Mouse (Mus musculus): ENCODE data around the gene Rarb. TPM values are rescaled to one million over a fixed set of nuclear protein-coding genes. Genes with fewer than 3 reads are reported as not detected.

Gene Rarb
- polyA plus RNA-seq, 1 experiment from 2014 or later: 2.2 TPM

DNA sequence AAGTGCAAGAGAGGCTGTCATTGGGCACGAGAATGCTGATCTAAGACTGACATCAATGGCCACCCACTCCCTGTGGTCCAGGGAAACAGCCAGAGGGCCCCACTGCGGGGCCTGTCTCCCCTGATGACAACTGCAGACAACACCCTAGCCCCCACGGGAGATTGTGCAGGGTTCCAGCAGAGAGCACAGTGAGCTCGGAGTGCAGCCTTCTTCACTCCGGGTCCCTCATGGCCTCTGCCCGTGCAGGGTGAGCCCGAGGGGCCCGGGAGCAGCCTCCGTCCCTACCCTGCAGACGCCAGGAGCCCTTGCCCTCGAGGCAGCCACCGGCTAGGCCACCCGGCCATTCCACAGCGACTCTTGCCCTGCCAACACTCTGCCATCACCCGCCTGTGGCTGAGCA, 95.0 kb downstream of the Rarb start:
- H3K9ac ChIP-seq (replicated peaks): no peak overlapping the region
- 74% methylated on average over 15 of the region's 15 CpGs for WGBS (ENCODE audit: insufficient replicate concordance)
- DNase-seq (no peak), ATAC-seq (no peak)
- H3K36me3 ChIP-seq (replicated peaks; ENCODE audit: insufficient read depth, low read length): no peaks in the 10 kb centered on the region
- no peaks in the 10 kb centered on the region for H3K27me3 ChIP-seq (ENCODE audit: insufficient read depth, low read length)
- H3K4me1 ChIP-seq (ENCODE audit: insufficient read depth): no peaks in the 10 kb centered on the region
- no peak overlapping the region for H3K27ac ChIP-seq (ENCODE audit: low read depth)
- H3K9me3 ChIP-seq (ENCODE audit: low read length): no peaks in the 10 kb centered on the region
- H3K4me3 ChIP-seq (ENCODE audit: low read depth, low read length): no peak overlapping the region
- no peak overlapping the region for H3K4me2 ChIP-seq (ENCODE audit: low read depth, low read length)
- no peak for TF ChIP-seq EP300 (IDR thresholded peaks at IDR 0.05; ENCODE audit: low read depth)
- no peak for TF ChIP-seq CTCF (IDR thresholded peaks at IDR 0.05; ENCODE audit: low read depth)

- DNase-seq (no peak), ATAC-seq (no peak)
- no peaks in the 10 kb centered on the region for H3K27me3 ChIP-seq (ENCODE audit: insufficient read depth, low read length)
- TF ChIP-seq CTCF (IDR thresholded peaks at IDR 0.05; ENCODE audit: low read depth) (no peak), EP300 (IDR thresholded peaks at IDR 0.05; ENCODE audit: low read depth) (no peak)
- no peak overlapping the region for H3K9ac ChIP-seq (replicated peaks)
- 65% methylated on average over 3 of the region's 3 CpGs for WGBS (ENCODE audit: insufficient replicate concordance)
- no peak overlapping the region for H3K4me2 ChIP-seq (ENCODE audit: low read depth, low read length)
- no peaks in the 10 kb centered on the region for H3K4me1 ChIP-seq (ENCODE audit: insufficient read depth)
- H3K27ac ChIP-seq (ENCODE audit: low read depth): no peak overlapping the region
- H3K4me3 ChIP-seq (ENCODE audit: low read depth, low read length): no peak overlapping the region
- H3K9me3 ChIP-seq (ENCODE audit: low read length): no peaks in the 10 kb centered on the region
- no peaks in the 10 kb centered on the region for H3K36me3 ChIP-seq (replicated peaks; ENCODE audit: insufficient read depth, low read length)
Observed at GRCm38 (mm10) chr14:16717821-16718220, 101.1 kb downstream of the Rarb start.

DNA sequence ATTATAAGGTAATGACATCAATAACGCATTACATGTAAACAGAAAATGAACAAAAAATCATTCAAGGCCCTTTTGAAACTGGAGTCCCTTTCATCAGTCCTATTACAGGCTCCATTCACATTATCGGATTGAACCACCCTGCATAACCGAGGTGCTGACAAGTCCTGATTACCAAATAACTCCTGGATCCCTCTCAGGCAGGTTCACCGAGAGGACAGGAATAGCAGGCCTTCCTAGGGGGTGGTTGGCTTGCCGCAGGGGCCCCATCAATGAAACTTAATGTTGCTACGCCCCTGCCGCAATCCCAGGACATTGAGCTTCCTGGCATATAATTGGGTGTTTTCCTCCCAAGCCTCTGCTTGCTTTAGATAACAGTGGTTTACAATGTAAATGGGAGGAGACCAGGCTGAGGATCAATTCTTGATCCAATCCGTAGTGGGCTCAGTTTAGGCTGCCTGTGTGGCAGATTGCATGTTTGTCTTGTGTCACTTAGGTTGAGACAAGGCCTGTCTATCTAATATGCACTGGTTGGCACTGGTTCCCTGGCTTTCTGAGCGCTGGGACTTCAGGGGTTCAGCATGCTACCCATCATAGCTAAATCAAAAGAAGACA, 104.5 kb downstream of the Rarb start:
- no peak for ATAC-seq
- H3K27me3 ChIP-seq (ENCODE audit: insufficient read depth, low read length): no peaks in the 10 kb centered on the region
- TF ChIP-seq CTCF (IDR thresholded peaks at IDR 0.05; ENCODE audit: low read depth): no peak
- TF ChIP-seq EP300 (IDR thresholded peaks at IDR 0.05; ENCODE audit: low read depth): no peak
- H3K36me3 ChIP-seq (replicated peaks; ENCODE audit: insufficient read depth, low read length): no peaks in the 10 kb centered on the region
- no peak overlapping the region for H3K27ac ChIP-seq (ENCODE audit: low read depth)
- H3K4me2 ChIP-seq (ENCODE audit: low read depth, low read length): no peak overlapping the region
- H3K4me3 ChIP-seq (ENCODE audit: low read depth, low read length): no peak overlapping the region
- no peaks in the 10 kb centered on the region for H3K9me3 ChIP-seq (ENCODE audit: low read length)
- H3K4me1 ChIP-seq (ENCODE audit: insufficient read depth): no peaks in the 10 kb centered on the region
- DNase-seq: no peak
- 40% methylated on average over 9 of the region's 9 CpGs for WGBS (ENCODE audit: insufficient replicate concordance)
- H3K9ac ChIP-seq (replicated peaks): no peak overlapping the region

DNA sequence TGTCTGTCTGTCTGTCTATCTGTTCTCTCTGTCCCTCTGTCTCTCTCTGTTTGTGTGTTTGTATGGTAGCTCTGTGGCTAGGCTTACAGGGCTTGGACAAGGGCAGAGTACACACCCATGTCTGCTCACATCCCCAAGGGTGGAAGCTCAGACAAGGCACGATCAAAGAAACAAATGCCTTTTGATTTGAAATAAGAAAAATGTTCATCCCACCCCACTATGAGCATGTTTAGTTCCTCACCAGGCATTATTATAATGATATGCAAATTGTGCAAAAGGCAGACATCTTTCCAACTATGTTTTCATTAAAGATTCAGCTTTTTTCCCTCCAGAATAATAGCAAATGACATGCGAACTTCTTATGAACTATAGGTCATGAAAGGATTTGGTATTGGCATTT, 105.2 kb downstream of the Rarb start:
- ATAC-seq (no peak), DNase-seq (no peak)
- Histone ChIP-seq H3K4me1 (ENCODE audit: insufficient read depth) (no peaks in the 10 kb centered on the region), H3K9me3 (ENCODE audit: low read length) (no peaks in the 10 kb centered on the region), H3K27ac (ENCODE audit: low read depth) (no peak overlapping the region), H3K36me3 (replicated peaks; ENCODE audit: insufficient read depth, low read length) (no peaks in the 10 kb centered on the region), H3K4me3 (ENCODE audit: low read depth, low read length) (no peak overlapping the region), H3K27me3 (ENCODE audit: insufficient read depth, low read length) (no peaks in the 10 kb centered on the region), H3K9ac (replicated peaks) (no peak overlapping the region), H3K4me2 (ENCODE audit: low read depth, low read length) (no peak overlapping the region)
- TF ChIP-seq CTCF (IDR thresholded peaks at IDR 0.05; ENCODE audit: low read depth): no peak
- no peak for TF ChIP-seq EP300 (IDR thresholded peaks at IDR 0.05; ENCODE audit: low read depth)
- 56% methylated on average over 2 of the region's 2 CpGs for WGBS (ENCODE audit: insufficient replicate concordance)

GRCm38 (mm10) chr14:16699228-16699627, 119.7 kb downstream of the Rarb start:
- DNase-seq (no peak), ATAC-seq (no peak)
- 62% methylated on average over 4 of the region's 4 CpGs for WGBS (ENCODE audit: insufficient replicate concordance)
- H3K36me3 ChIP-seq (replicated peaks; ENCODE audit: insufficient read depth, low read length): no peaks in the 10 kb centered on the region
- no peak overlapping the region for H3K9ac ChIP-seq (replicated peaks)
- no peak overlapping the region for H3K27ac ChIP-seq (ENCODE audit: low read depth)
- H3K4me1 ChIP-seq (ENCODE audit: insufficient read depth): no peaks in the 10 kb centered on the region
- TF ChIP-seq EP300 (IDR thresholded peaks at IDR 0.05; ENCODE audit: low read depth): no peak
- H3K4me2 ChIP-seq (ENCODE audit: low read depth, low read length): no peak overlapping the region
- H3K27me3 ChIP-seq (ENCODE audit: insufficient read depth, low read length): no peaks in the 10 kb centered on the region
- H3K9me3 ChIP-seq (ENCODE audit: low read length): no peaks in the 10 kb centered on the region
- H3K4me3 ChIP-seq (ENCODE audit: low read depth, low read length): no peak overlapping the region

GRCm38 (mm10) chr14:16695453-16696120, 123.4 kb downstream of the Rarb start:
- no peaks in the 10 kb centered on the region for H3K4me1 ChIP-seq (ENCODE audit: insufficient read depth)
- peak; percentile 15 for DNase-seq
- TF ChIP-seq EP300 (IDR thresholded peaks at IDR 0.05; ENCODE audit: low read depth): peak; percentile 46; the same call in 1 of the 2 replicates
- TF ChIP-seq CTCF (IDR thresholded peaks at IDR 0.05; ENCODE audit: low read depth): no peak
- no peaks in the 10 kb centered on the region for H3K36me3 ChIP-seq (replicated peaks; ENCODE audit: insufficient read depth, low read length)
- H3K4me3 ChIP-seq (ENCODE audit: low read depth, low read length): no peak overlapping the region
- no peak overlapping the region for H3K4me2 ChIP-seq (ENCODE audit: low read depth, low read length)
- ATAC-seq: 0 out of 2 replicates have a peak, but pooled peaks have one; percentile 43
- H3K9ac ChIP-seq (replicated peaks): no peak overlapping the region
- no peaks in the 10 kb centered on the region for H3K27me3 ChIP-seq (ENCODE audit: insufficient read depth, low read length)
- no peak overlapping the region for H3K27ac ChIP-seq (ENCODE audit: low read depth)
- no peaks in the 10 kb centered on the region for H3K9me3 ChIP-seq (ENCODE audit: low read length)
- 32% methylated on average over 3 of the region's 3 CpGs for WGBS (ENCODE audit: insufficient replicate concordance)
